Mouse (Mus musculus) intestine, embryonic 14.5 days (tissue): ENCODE data around the gene March9. TPM values are rescaled to one million over a fixed set of nuclear protein-coding genes. Genes with fewer than 3 reads are reported as not detected.

Source experiments
- ATAC-seq: fragments of 200-750 bp; cut with Nextera tagmentation; replicated peaks from 2 replicates; pipeline ENCODE4 v1.8.0; 2017; ENCODE audit warnings: low read depth, moderate number of reproducible peaks, moderate TSS enrichment, moderate library complexity; ENCODE audit not compliant: low FRiP score, low TSS enrichment
- DNase-seq: peaks from one replicate; pipeline ENCODE4 v3.0.0-alpha.2; 2018; ENCODE audit warnings: low spot score
- H3K27ac ChIP-seq: fragments of 300-500 bp; sonication (generic); 2 replicates; pipeline ENCODE4 v1.5.1; 2014; ENCODE audit warnings: low read depth, mild to moderate bottlenecking, control low read depth
- H3K27me3 ChIP-seq: fragments of 300-500 bp; sonication (generic); replicated peaks from 2 replicates; pipeline ENCODE4 v1.6.1; 2014; ENCODE audit warnings: low read length, control low read depth; ENCODE audit not compliant: control insufficient read depth, insufficient read depth
- H3K36me3 ChIP-seq: fragments of 300-500 bp; sonication (generic); 2 replicates; pipeline ENCODE4 v1.6.1; 2014; ENCODE audit warnings: low read length, control low read depth; ENCODE audit not compliant: control insufficient read depth, insufficient read depth
- H3K4me1 ChIP-seq: fragments of 300-500 bp; sonication (generic); replicated peaks from 2 replicates; pipeline ENCODE4 v1.6.1; 2014; ENCODE audit warnings: low read length, control low read depth, mixed read lengths; ENCODE audit not compliant: control insufficient read depth, insufficient read depth
- H3K4me2 ChIP-seq: fragments of 300-500 bp; sonication (generic); 2 replicates; pipeline ENCODE4 v1.6.1; 2014; ENCODE audit warnings: low read length
- H3K4me3 ChIP-seq: fragments of 300-500 bp; sonication (generic); 2 replicates; pipeline ENCODE4 v1.5.1; 2014; ENCODE audit warnings: low read depth, low read length, control low read depth, mixed read lengths
- H3K9ac ChIP-seq: fragments of 300-500 bp; sonication (generic); 2 replicates; pipeline ENCODE4 v1.6.1; 2014; ENCODE audit warnings: mild to moderate bottlenecking, low read length
- H3K9me3 ChIP-seq: fragments of 300-500 bp; sonication (generic); 2 replicates; pipeline ENCODE4 v1.6.1; 2016; ENCODE audit warnings: low read length, control low read depth; ENCODE audit not compliant: control insufficient read depth
- WGBS: fragments of 180-500 bp; shearing (Covaris S2); extraction: QIAGEN DNeasy Blood & Tissue Kit; methylation state at CpG from one replicate; pipeline ENCODE4 v1.1.7; 2014; 5-methylcytosine and 5-hydroxymethylcytosine counted together
- polyA plus RNA-seq: library from polyadenylated mRNA; unstranded; fragments of >200 nt; fragmentation: Nextera tagmentation; extraction: Ambion mirVana; gene quantifications from 2 replicates; pipeline ENCODE4 v1.2.1, GENCODE M21; 2014

Gene March9
- polyA plus RNA-seq, 1 experiment from 2014 or later: 1.4 TPM

DNA sequence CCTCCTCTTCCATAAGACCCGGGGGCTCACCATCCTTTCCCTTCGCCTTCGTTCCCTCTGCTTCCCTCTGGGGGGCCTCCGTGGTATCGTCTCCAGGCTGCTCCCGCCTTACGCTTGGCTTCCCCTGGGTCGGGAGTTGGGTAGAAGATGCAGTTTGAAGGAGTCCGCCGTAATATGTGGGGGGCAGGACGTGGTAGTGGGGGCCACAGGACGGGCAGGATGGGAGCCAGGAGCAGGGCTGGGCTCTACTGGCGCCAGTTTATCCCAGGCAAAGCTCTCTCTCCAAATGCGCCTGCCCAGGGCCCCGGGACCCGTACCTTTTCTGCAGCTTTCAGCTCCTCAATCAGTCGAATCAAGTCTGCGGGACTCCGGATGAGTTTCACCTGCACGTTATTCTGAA is 38.5 kb upstream of the March9 start:
- Histone ChIP-seq H3K4me1 (no peaks in the 10 kb centered on the region), H3K27me3 (peaks cover under 1% of the 10 kb centered on the region; the same call in 1 of the 2 replicates), H3K4me2 (no peak overlapping the region), H3K27ac (no peak overlapping the region), H3K4me3 (no peak overlapping the region), H3K9ac (no peak overlapping the region), H3K36me3 (peaks cover 36% of the 10 kb centered on the region), H3K9me3 (no peaks in the 10 kb centered on the region)
- no peak for ATAC-seq
- no peak for DNase-seq
- 79% methylated on average over 20 of the region's 20 CpGs for WGBS

DNA sequence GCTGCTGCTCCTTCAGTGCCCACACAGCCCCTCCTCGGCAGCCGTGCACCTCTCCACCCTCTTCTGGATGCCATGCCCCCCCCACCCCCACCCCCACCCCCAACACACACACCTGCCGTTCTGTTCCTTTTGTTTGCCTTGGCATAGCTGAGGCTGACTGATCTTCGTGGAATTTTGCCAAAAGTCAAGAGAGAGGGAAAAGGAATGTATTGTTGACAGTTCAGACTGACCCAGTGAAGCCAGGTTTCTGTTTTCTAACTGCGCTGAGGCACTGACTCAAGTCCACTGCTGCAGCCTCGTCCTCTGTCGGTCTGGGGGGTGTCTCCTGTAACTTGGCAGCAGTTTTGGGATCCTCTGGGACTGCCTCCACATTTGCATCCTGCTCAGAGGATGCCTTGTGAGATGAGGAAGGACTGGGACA is 34.4 kb upstream of the March9 start:
- H3K27ac ChIP-seq: no peak overlapping the region
- no peak for DNase-seq
- H3K9me3 ChIP-seq: no peaks in the 10 kb centered on the region
- no peak overlapping the region for H3K4me2 ChIP-seq
- H3K27me3 ChIP-seq: peaks cover 42% of the 10 kb centered on the region
- peaks cover 35% of the 10 kb centered on the region for H3K36me3 ChIP-seq
- no peak for ATAC-seq
- no peak overlapping the region for H3K9ac ChIP-seq
- no peak overlapping the region for H3K4me3 ChIP-seq
- 31% methylated on average over 7 of the region's 7 CpGs for WGBS
- no peaks in the 10 kb centered on the region for H3K4me1 ChIP-seq

GRCm38 (mm10) chr10:127092742-127093141 is 32.8 kb upstream of the March9 start:
- Histone ChIP-seq H3K27me3 (peaks cover 54% of the 10 kb centered on the region), H3K9me3 (no peaks in the 10 kb centered on the region), H3K4me1 (no peaks in the 10 kb centered on the region), H3K9ac (no peak overlapping the region), H3K27ac (no peak overlapping the region), H3K4me2 (no peak overlapping the region), H3K36me3 (peaks cover 18% of the 10 kb centered on the region), H3K4me3 (no peak overlapping the region)
- DNase-seq (no peak), ATAC-seq (no peak)
- WGBS: 56% methylated on average over 4 of the region's 4 CpGs

GRCm38 (mm10) chr10:127091507-127092396 is 31.8 kb upstream of the March9 start:
- H3K9ac ChIP-seq: no peak overlapping the region
- H3K27me3 ChIP-seq: peaks cover 61% of the 10 kb centered on the region
- WGBS: 8% methylated on average over 51 of the region's 51 CpGs

DNA sequence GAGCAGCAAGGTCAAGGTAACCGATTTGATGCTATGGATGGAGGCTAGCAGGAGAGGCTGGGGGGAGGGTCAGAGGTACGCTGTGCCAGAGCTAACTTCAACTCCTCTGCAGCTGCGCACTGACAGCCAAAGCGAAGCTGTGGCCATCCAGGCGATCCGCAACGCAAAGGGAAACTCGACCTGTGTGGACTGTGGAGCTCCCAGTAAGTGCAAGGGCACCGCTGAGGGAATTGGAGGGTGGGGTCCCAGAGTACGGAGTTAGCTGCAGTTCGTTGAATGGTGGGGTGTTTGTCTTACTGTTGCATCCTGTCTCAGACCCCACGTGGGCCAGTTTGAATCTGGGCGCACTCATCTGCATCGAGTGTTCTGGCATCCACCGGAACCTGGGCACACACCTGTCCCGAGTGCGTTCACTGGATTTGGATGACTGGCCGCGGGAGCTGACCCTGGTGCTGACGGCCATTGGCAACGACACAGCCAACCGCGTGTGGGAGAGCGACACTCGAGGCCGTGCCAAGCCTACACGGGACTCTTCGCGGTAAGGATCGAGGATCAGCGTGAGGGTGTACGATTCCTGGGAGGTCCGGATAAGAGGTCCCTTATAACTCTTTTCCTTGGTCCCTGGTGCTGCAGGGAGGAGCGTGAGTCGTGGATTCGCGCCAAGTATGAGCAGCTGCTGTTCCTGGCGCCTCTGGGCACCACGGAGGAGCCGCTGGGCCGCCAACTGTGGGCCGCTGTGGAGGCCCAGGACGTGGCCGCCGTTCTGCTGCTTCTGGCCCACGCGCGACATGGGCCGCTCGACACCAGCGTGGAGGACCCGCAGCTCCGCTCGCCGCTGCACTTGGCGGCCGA is 30.8 kb upstream of the March9 start:
- Histone ChIP-seq H3K4me3 (no peak overlapping the region), H3K4me2 (peak overlapping the region; percentile 20), H3K4me1 (no peaks in the 10 kb centered on the region), H3K27ac (no peak overlapping the region), H3K9me3 (no peaks in the 10 kb centered on the region), H3K27me3 (peaks cover 65% of the 10 kb centered on the region), H3K9ac (no peak overlapping the region), H3K36me3 (peaks cover 2% of the 10 kb centered on the region; the same call in 1 of the 2 replicates)
- DNase-seq (peak; percentile 78), ATAC-seq (no peak)
- WGBS: 9% methylated on average over 57 of the region's 57 CpGs

More at GRCm38 (mm10) chr10:127091507-127092396, 31.8 kb upstream of the March9 start:
- Histone ChIP-seq H3K36me3 (peaks cover 12% of the 10 kb centered on the region), H3K4me1 (no peaks in the 10 kb centered on the region), H3K9me3 (no peaks in the 10 kb centered on the region), H3K4me3 (no peak overlapping the region), H3K27ac (no peak overlapping the region), H3K4me2 (peak overlapping the region; percentile 20)
- ATAC-seq (0 out of 2 replicates have a peak, but pooled peaks have one; percentile 14), DNase-seq (no peak)

DNA sequence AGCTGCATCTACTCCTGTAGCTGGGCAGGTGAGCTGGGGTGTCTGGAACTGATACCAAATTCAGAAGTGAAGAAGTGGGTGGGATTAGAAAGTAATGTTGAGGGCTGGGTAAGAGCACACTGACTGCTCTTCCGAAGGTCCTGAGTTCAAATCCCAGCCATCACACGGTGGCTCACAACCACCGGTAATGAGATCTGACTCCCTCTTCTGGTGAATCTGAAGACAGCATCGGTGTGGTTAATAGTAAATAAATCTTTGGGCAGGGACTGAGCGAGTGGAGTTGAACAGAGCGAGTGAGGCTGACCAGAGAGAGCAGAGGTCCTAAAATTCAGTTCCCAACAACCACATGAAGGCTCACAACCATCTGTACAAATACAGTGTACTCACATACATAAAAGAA is 25.6 kb upstream of the March9 start:
- Histone ChIP-seq H3K9me3 (no peaks in the 10 kb centered on the region), H3K4me1 (peaks cover 15% of the 10 kb centered on the region), H3K9ac (no peak overlapping the region), H3K4me3 (no peak overlapping the region), H3K27me3 (peaks cover 70% of the 10 kb centered on the region), H3K36me3 (no peaks in the 10 kb centered on the region), H3K4me2 (no peak overlapping the region), H3K27ac (no peak overlapping the region)
- ATAC-seq: no peak
- 70% methylated on average over 6 of the region's 6 CpGs for WGBS
- no peak for DNase-seq

GRCm38 (mm10) chr10:127085052-127085451 is 25.1 kb upstream of the March9 start:
- Histone ChIP-seq H3K4me2 (no peak overlapping the region), H3K9me3 (no peaks in the 10 kb centered on the region), H3K9ac (no peak overlapping the region), H3K27ac (no peak overlapping the region), H3K4me1 (peaks cover 17% of the 10 kb centered on the region), H3K4me3 (no peak overlapping the region), H3K27me3 (peaks cover 70% of the 10 kb centered on the region), H3K36me3 (no peaks in the 10 kb centered on the region)
- DNase-seq: no peak
- WGBS: 75% methylated on average over 9 of the region's 9 CpGs
- ATAC-seq: no peak

- DNase-seq (no peak), ATAC-seq (no peak)
- Histone ChIP-seq H3K4me2 (no peak overlapping the region), H3K27me3 (peaks cover 70% of the 10 kb centered on the region), H3K4me1 (peaks cover 24% of the 10 kb centered on the region), H3K4me3 (no peak overlapping the region), H3K36me3 (no peaks in the 10 kb centered on the region), H3K9me3 (no peaks in the 10 kb centered on the region), H3K9ac (no peak overlapping the region), H3K27ac (no peak overlapping the region)
- 35% methylated on average over 5 of the region's 5 CpGs for WGBS
These were observed 23.9 kb upstream of the March9 start for GRCm38 (mm10) chr10:127083915-127084306.
